In genomic region chr13:26699062-26699684, GRCm38 (mm10) we compare ENCODE assay signal across 21 mouse cellular contexts.
DNase-seq lines count a peak whose midpoint lies in the region; ATAC-seq and TF ChIP-seq lines count a peak whose summit lies in the region.
"Had no signal": no experiment of that assay in that cellular context is flagged by ENCODE, and none has a peak within 500 bp of the region (broad histone marks: within the 10 kb centered on the region; RNA-seq: fewer than 3 reads in every experiment).

No protein-coding gene starts in this region.

- no peak overlapping the region for H3K27ac ChIP-seq in neural tube, embryonic 14.5 days (ENCODE audit: low read depth, low read length)
- no peak overlapping the region for H3K27ac ChIP-seq in forebrain, postnatal 0 days (ENCODE audit: low read depth, low read length)
- no peak overlapping the region for H3K27ac ChIP-seq in hindbrain, postnatal 0 days
- H3K27ac ChIP-seq in cerebellum, adult 2 months (ENCODE audit: insufficient read depth, low read length): no peak overlapping the region
- H3K27ac ChIP-seq: embryonic facial prominence, embryonic 12.5 days; gastrocnemius, adult 2 months; heart, embryonic 10.5 days; midbrain, embryonic 12.5 days had no signal

- intact Hi-C loops in left cerebral cortex, postnatal 25 days (cut with DNase I): no loop called here

- H3K4me1 ChIP-seq in neural tube, embryonic 14.5 days (ENCODE audit: control insufficient read depth, insufficient read depth, low read length): no peaks in the 10 kb centered on the region
- H3K4me1 ChIP-seq in forebrain, postnatal 0 days (ENCODE audit: insufficient read depth): no peaks in the 10 kb centered on the region
- no peaks in the 10 kb centered on the region for H3K4me1 ChIP-seq in hindbrain, postnatal 0 days (ENCODE audit: insufficient read depth, low read length)
- H3K4me1 ChIP-seq in cerebellum, adult 2 months (ENCODE audit: control insufficient read depth, insufficient read depth, low read length): no peaks in the 10 kb centered on the region
- H3K4me1 ChIP-seq: embryonic facial prominence, embryonic 12.5 days; heart, embryonic 10.5 days; midbrain, embryonic 12.5 days had no signal

- TF ChIP-seq CTCF in forebrain, postnatal 0 days (IDR thresholded peaks at IDR 0.05; ENCODE audit: low read depth): no peak
- no peak for TF ChIP-seq CTCF in hindbrain, postnatal 0 days (IDR thresholded peaks at IDR 0.05; ENCODE audit: low read depth)
- TF ChIP-seq CTCF in cerebellum, adult 2 months (IDR thresholded peaks at IDR 0.05; ENCODE audit: borderline replicate concordance, insufficient read depth, low read depth, low read length): no peak

- peak; percentile 46; the same call in 1 of the 2 replicates for ATAC-seq in neural tube, embryonic 14.5 days (ENCODE audit: low read depth)
- peak; percentile 42 for ATAC-seq in forebrain, postnatal 0 days
- peak; percentile 79; the same call in 1 of the 2 replicates for ATAC-seq in hindbrain, postnatal 0 days

- H3K9me3 ChIP-seq in neural tube, embryonic 14.5 days (ENCODE audit: control insufficient read depth, low read length): no peaks in the 10 kb centered on the region
- no peaks in the 10 kb centered on the region for H3K9me3 ChIP-seq in forebrain, postnatal 0 days (ENCODE audit: low read length)
- H3K9me3 ChIP-seq in hindbrain, postnatal 0 days (ENCODE audit: low read length): no peaks in the 10 kb centered on the region
- H3K9me3 ChIP-seq: embryonic facial prominence, embryonic 12.5 days; heart, embryonic 10.5 days; midbrain, embryonic 12.5 days had no signal

- no peaks in the 10 kb centered on the region for H3K27me3 ChIP-seq in neural tube, embryonic 14.5 days (ENCODE audit: control insufficient read depth, insufficient read depth, low read length)
- no peaks in the 10 kb centered on the region for H3K27me3 ChIP-seq in forebrain, postnatal 0 days (ENCODE audit: insufficient read depth, low read length)
- no peaks in the 10 kb centered on the region for H3K27me3 ChIP-seq in hindbrain, postnatal 0 days (ENCODE audit: insufficient read depth, low read length)
- H3K27me3 ChIP-seq in cerebellum, adult 2 months (ENCODE audit: control insufficient read depth, insufficient read depth, low read length): no peaks in the 10 kb centered on the region
- H3K27me3 ChIP-seq: embryonic facial prominence, embryonic 12.5 days; midbrain, embryonic 12.5 days had no signal

- no peaks in the 10 kb centered on the region for H3K36me3 ChIP-seq in neural tube, embryonic 14.5 days (ENCODE audit: control insufficient read depth, insufficient read depth, low read length)
- no peaks in the 10 kb centered on the region for H3K36me3 ChIP-seq in forebrain, postnatal 0 days (ENCODE audit: insufficient read depth)
- no peaks in the 10 kb centered on the region for H3K36me3 ChIP-seq in hindbrain, postnatal 0 days (ENCODE audit: insufficient read depth, low read length)
- H3K36me3 ChIP-seq: embryonic facial prominence, embryonic 12.5 days; heart, embryonic 10.5 days; midbrain, embryonic 12.5 days had no signal

- H3K9ac ChIP-seq in neural tube, embryonic 14.5 days (replicated peaks; ENCODE audit: low read depth, low read length): no peak overlapping the region
- no peak overlapping the region for H3K9ac ChIP-seq in forebrain, postnatal 0 days
- H3K9ac ChIP-seq in hindbrain, postnatal 0 days (replicated peaks; ENCODE audit: low read length): no peak overlapping the region
- H3K9ac ChIP-seq: embryonic facial prominence, embryonic 12.5 days; midbrain, embryonic 12.5 days had no signal

- H3K4me2 ChIP-seq in neural tube, embryonic 14.5 days (ENCODE audit: low read depth, low read length): no peak overlapping the region
- H3K4me2 ChIP-seq in forebrain, postnatal 0 days (ENCODE audit: low read depth): no peak overlapping the region
- H3K4me2 ChIP-seq in hindbrain, postnatal 0 days (ENCODE audit: low read depth, low read length): no peak overlapping the region
- H3K4me2 ChIP-seq: embryonic facial prominence, embryonic 12.5 days; midbrain, embryonic 12.5 days had no signal

- no peak for DNase-seq in neural tube, embryonic 10.5 days (ENCODE audit: extremely low spot score, low spot score)
- DNase-seq in forebrain, postnatal 0 days: no peak
- DNase-seq in hindbrain, postnatal 0 days (ENCODE audit: low spot score): peak; percentile 41
- no peak for DNase-seq in ovary, postnatal 36 days (ENCODE audit: low spot score)
- DNase-seq in lung, adult 18-20 months: no peak
- no peak for DNase-seq in left cerebral cortex, postnatal 25 days (ENCODE audit: low spot score in 2 of 2)
- DNase-seq in cerebellum, adult 2 months: no peak
- DNase-seq: adrenal gland, postnatal 36 days; cerebellum, postnatal 10 days; gastrocnemius, adult 2 months; heart, postnatal 14 days; kidney, postnatal 4 days; left cerebral cortex, postnatal 4 days; lung, adult 2 months; lung, postnatal 4 days; right cerebral cortex, postnatal 4 days; thymus, postnatal 14 days had no signal

- WGBS in neural tube, embryonic 14.5 days: 41% methylated on average over 4 of the region's 4 CpGs
- 25% methylated on average over 4 of the region's 4 CpGs for WGBS in forebrain, postnatal 0 days
- WGBS in hindbrain, postnatal 0 days: 23% methylated on average over 4 of the region's 4 CpGs
- 35% methylated on average over 4 of the region's 4 CpGs for WGBS in cerebellum, adult 2 months

- H3K4me3 ChIP-seq in neural tube, embryonic 14.5 days (ENCODE audit: low read depth, low read length): no peak overlapping the region
- H3K4me3 ChIP-seq in forebrain, postnatal 0 days (ENCODE audit: low read depth, low read length): no peak overlapping the region
- H3K4me3 ChIP-seq in hindbrain, postnatal 0 days (ENCODE audit: low read length): no peak overlapping the region
- H3K4me3 ChIP-seq in cerebellum, adult 2 months (replicated peaks; ENCODE audit: insufficient read depth, low read depth, low read length): no peak overlapping the region
- H3K4me3 ChIP-seq: embryonic facial prominence, embryonic 12.5 days; gastrocnemius, adult 2 months; heart, embryonic 10.5 days; midbrain, embryonic 12.5 days had no signal

- no peak for TF ChIP-seq POLR2A in cerebellum, adult 2 months (IDR thresholded peaks at IDR 0.05; ENCODE audit: borderline replicate concordance, insufficient read depth, low read length)
